Mouse (Mus musculus) kidney, adult 2 months (tissue): Measurements from ENCODE around the gene Trmt1. TPM values are rescaled to one million over a fixed set of nuclear protein-coding genes. Genes with fewer than 3 reads are reported as not detected.

Experiments used
- DNase-seq: peaks from one replicate; pipeline ENCODE4 v3.0.0; 2021
- H3K27ac ChIP-seq: fragments of 200-500 bp; 2 replicates; pipeline ENCODE4 v1.5.1; 2012; ENCODE audit warnings: low read depth, low read length, control low read depth, inconsistent platforms; ENCODE audit not compliant: insufficient read depth
- H3K27me3 ChIP-seq: fragments of 200-500 bp; replicated peaks from 2 replicates; pipeline ENCODE4 v1.6.1; 2012; ENCODE audit warnings: mild to moderate bottlenecking, moderate library complexity, low read length, inconsistent platforms; ENCODE audit not compliant: control insufficient read depth, insufficient read depth
- H3K36me3 ChIP-seq: fragments of 200-500 bp; 2 replicates; pipeline ENCODE4 v1.6.1; 2012; ENCODE audit warnings: mild to moderate bottlenecking, moderate library complexity, low read length, inconsistent platforms; ENCODE audit not compliant: control insufficient read depth, insufficient read depth
- H3K4me1 ChIP-seq: fragments of 200-500 bp; 2 replicates; pipeline ENCODE4 v1.6.1; 2011; ENCODE audit warnings: low read length; ENCODE audit not compliant: control insufficient read depth, insufficient read depth
- H3K4me3 ChIP-seq: fragments of 200-500 bp; 2 replicates; pipeline ENCODE4 v1.5.1; 2011; ENCODE audit warnings: mild to moderate bottlenecking, low read depth, low read length, control low read depth; ENCODE audit not compliant: insufficient read depth
- CTCF ChIP-seq: fragments of 200-500 bp; conservative IDR thresholded peaks from 2 replicates; pipeline ENCODE4 v1.5.1; 2011; ENCODE audit warnings: low read depth, mild to moderate bottlenecking, control low read depth, low read length, moderate library complexity, mixed read lengths; ENCODE audit not compliant: insufficient read depth, insufficient read length
- POLR2A ChIP-seq: fragments of 200-500 bp; IDR thresholded peaks from one replicate; pipeline ENCODE4 v1.6.1; 2011; ENCODE audit warnings: low read depth, low read length, control low read depth
- WGBS: fragments of 180-500 bp; shearing (Covaris S2); methylation state at CpG from one replicate; pipeline ENCODE4 v1.1.7; 2018; 5-methylcytosine and 5-hydroxymethylcytosine counted together
- polyA plus RNA-seq: library from polyadenylated mRNA; depleted of rRNA; stranded (reverse); fragments of >200 nt; gene quantifications from 2 replicates; pipeline ENCODE4 v1.2.3, GENCODE M21; 2012; rRNA removed

Trmt1 gene
- polyA plus RNA-seq, 1 experiment: 73.7 TPM

DNA sequence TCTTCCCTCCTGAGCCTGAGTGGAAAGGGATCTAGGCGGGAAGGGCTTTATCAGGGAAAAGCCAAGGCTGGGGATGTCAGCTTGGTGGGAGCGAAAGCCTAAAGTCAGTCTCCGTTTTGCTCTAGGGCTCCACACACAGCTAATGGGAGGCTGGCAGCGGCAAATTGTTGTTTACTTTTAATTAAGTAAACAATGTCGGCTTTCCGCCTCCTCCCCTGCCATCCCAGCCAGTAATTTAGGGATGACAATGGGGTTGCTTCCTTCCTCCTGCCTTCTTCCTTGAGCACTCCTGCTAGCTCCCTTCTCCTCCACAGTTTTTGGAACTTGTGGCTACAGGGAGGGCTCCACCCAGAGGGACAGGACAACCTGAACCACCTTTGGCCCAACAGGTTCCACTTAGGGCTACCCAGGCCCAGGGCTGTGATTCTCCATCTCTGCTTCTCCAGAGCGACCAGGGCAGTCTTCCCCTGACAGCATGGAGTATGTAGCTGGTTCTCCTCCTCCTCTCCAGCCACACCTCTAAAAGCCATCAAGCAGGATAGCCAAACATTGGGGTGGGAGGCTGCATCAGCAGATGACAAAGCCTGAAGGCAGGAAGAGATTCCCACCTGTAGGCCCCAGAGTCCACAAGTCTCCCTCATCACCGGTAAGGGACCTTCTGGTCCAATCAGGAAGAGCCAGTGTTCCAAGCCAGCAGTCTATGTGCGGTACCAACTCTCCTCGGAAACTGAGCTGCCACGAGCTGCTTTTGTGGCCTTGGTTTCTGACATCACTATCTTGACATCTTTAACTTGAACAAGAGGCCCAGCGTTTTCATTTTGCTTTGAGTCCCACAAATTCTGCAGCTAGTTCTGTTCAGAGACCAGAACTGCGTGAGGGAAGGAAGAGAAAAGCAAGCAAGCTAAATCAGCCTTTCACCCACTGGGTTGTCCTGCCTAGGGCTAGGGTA is 55.1 kb downstream of the Trmt1 start:
- DNase-seq: no peak
- H3K4me1 ChIP-seq: peaks cover 8% of the 10 kb centered on the region; the same call in 1 of the 2 replicates
- TF ChIP-seq POLR2A (no peak), CTCF (no peak)
- no peak overlapping the region for H3K27ac ChIP-seq
- H3K4me3 ChIP-seq: no peak overlapping the region
- no peaks in the 10 kb centered on the region for H3K36me3 ChIP-seq
- 79% methylated on average over 13 of the region's 13 CpGs for WGBS
- H3K27me3 ChIP-seq: no peaks in the 10 kb centered on the region

DNA sequence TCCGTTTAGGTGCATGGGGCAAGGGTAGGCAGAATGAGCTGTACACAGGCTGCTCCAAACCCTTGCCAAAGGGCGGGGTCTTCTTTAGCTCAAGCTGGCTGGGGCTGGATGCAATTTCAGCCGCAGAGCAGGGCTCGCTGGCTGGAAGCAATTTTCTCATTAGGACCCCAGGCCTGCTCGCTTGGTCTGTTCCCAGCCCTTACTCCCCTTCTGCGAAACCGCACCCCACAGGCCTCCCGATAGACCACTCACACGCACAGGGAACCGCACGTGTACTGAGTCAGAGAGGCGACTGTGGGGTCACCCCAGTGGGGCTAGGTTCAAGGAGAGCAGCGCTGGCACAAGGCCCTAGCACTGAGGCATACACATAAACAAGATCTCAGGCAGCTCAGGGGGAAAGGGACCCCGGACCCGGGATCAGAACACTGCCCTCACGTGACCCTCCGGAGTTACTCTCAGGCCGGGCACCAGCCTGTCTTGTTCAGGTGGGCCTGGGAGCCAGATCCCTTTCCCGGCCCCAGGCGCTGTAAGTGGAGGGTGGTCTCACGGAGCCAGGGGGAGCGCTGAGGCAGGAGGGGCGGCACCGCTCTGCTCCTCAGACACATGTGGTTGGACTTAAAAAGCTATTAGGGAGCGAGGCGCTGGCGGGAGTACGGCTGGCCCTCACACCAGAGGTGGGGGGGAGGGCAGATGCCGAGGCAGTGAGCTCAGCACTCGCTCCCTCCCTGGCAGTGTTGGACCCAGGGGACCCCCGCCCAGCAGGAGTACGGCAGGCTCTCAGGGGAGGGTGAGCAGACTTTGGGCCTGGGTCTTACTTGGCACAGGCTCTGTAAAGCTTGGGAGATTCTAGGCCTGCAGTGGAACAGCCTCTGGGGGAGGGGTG is 56.3 kb downstream of the Trmt1 start:
- DNase-seq: no peak
- Histone ChIP-seq H3K4me1 (peaks cover 8% of the 10 kb centered on the region; the same call in 1 of the 2 replicates), H3K27ac (no peak overlapping the region), H3K27me3 (no peaks in the 10 kb centered on the region), H3K36me3 (no peaks in the 10 kb centered on the region), H3K4me3 (no peak overlapping the region)
- TF ChIP-seq POLR2A (no peak), CTCF (no peak)
- WGBS: 60% methylated on average over 32 of the region's 32 CpGs

DNA sequence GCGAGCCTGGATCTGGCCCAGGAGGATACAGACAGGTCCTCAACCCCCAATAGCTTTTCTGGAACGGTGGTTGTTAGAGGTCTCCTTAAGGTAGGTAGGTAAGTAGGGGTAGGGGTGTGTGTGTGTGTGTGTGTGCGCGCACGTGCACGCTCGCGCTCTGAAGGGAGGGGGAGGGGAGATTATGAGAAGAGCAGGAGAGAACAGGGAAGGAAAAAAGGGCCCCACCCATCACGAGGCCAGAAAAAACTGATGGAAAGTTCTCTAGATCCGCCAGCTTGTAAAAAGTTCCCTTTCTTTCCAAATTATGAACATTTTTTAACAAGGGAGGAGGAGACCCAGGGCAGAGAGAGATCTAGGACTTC is 56.9 kb downstream of the Trmt1 start:
- TF ChIP-seq CTCF (no peak), POLR2A (no peak)
- 76% methylated on average over 10 of the region's 10 CpGs for WGBS
- Histone ChIP-seq H3K4me3 (no peak overlapping the region), H3K36me3 (no peaks in the 10 kb centered on the region), H3K27ac (no peak overlapping the region), H3K27me3 (no peaks in the 10 kb centered on the region), H3K4me1 (peaks cover 5% of the 10 kb centered on the region; the same call in 1 of the 2 replicates)
- DNase-seq: no peak

DNA sequence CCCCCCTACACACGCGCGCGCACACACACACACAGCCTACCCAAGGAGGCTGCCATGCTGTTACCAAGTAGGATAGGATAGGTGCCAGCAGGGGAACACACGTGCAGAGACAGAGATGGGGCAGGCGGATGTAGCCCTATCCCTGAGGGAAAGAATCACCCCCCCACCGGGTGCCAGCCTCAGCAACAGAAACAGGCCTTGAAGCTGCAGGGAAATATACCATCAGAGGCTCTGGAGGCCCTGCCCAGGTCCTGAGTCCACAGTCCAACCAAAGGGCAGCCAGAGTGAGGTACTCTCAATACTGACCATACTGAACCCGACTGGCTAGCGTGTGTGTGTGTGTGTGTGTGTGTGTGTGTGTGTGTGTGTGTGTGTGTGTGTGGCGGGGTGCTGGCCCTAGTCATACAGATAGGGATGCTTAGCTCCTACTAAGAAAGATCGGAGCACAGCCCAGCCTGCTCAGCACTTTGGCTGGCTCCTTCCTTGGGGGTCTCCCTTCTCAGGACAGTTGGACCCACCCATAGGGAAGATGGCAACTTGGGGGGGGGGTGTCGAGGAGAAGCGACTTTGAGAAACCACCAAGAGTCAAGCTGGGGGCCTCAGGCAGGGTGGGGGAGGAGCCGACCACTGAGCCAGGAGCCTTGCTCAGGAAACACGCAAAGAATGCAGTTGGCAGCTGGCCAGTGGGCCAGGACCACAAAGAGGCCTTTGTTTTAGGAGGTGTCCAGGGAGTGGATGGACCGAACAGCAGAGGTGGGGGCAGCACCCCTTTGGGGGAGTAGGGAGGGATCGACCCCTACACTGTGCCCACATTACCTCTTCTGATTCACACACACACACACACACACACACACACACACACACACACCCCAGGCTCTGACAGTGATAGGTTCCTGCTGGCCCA is 57.7 kb downstream of the Trmt1 start:
- WGBS: 30% methylated on average over 17 of the region's 17 CpGs
- Histone ChIP-seq H3K4me3 (no peak overlapping the region), H3K27me3 (no peaks in the 10 kb centered on the region), H3K27ac (no peak overlapping the region), H3K36me3 (no peaks in the 10 kb centered on the region), H3K4me1 (peaks cover 5% of the 10 kb centered on the region; the same call in 1 of the 2 replicates)
- TF ChIP-seq POLR2A (no peak), CTCF (no peak)
- DNase-seq: peak; percentile 82

GRCm38 (mm10) chr8:84745032-84745925 is 59.2 kb downstream of the Trmt1 start:
- Histone ChIP-seq H3K27me3 (no peaks in the 10 kb centered on the region), H3K36me3 (no peaks in the 10 kb centered on the region), H3K4me3 (no peak overlapping the region), H3K27ac (no peak overlapping the region), H3K4me1 (peaks cover 5% of the 10 kb centered on the region; the same call in 1 of the 2 replicates)
- DNase-seq: peak; percentile 29
- no peak for TF ChIP-seq CTCF
- no peak for TF ChIP-seq POLR2A
- 35% methylated on average over 17 of the region's 17 CpGs for WGBS

Other genes starting within 250 kb of the Trmt1 start
- 5.7 and 7.3 TPM in 2 replicates for gene Ier2, start 23.5 kb upstream of the Trmt1 start, polyA plus RNA-seq
- gene Nacc1, start 1.6 kb downstream of the Trmt1 start, polyA plus RNA-seq: 85.8 and 93.9 TPM in 2 replicates
- 3.2 and 4.1 TPM in 2 replicates for gene Lyl1, start 15.2 kb downstream of the Trmt1 start, polyA plus RNA-seq
- gene G430095P16Rik, start 36.7 kb downstream of the Trmt1 start, polyA plus RNA-seq: 0.65 and 0.81 TPM in 2 replicates
- gene Nfix, start 114.0 kb downstream of the Trmt1 start, polyA plus RNA-seq: 17.7 and 22.1 TPM in 2 replicates
- gene Dand5, start 136.5 kb downstream of the Trmt1 start, polyA plus RNA-seq: 4.4 and 4.5 TPM in 2 replicates
- 24.2 and 41.0 TPM in 2 replicates for gene Gadd45gip1, start 145.2 kb downstream of the Trmt1 start, polyA plus RNA-seq
- 73.0 TPM in 2 replicates for gene Rad23a, start 154.4 kb downstream of the Trmt1 start, polyA plus RNA-seq
- gene Calr, start 160.6 kb downstream of the Trmt1 start, polyA plus RNA-seq: 316 and 337 TPM in 2 replicates
- 37.5 and 37.6 TPM in 2 replicates for gene Farsa, start 170.7 kb downstream of the Trmt1 start, polyA plus RNA-seq
- 0.87 and 1.7 TPM in 2 replicates for gene Syce2, start 185.8 kb downstream of the Trmt1 start, polyA plus RNA-seq
- gene Gcdh, start 207.6 kb downstream of the Trmt1 start, polyA plus RNA-seq: 700 TPM in 2 replicates
- 3.2 and 6.0 TPM in 2 replicates for gene Klf1, start 215.6 kb downstream of the Trmt1 start, polyA plus RNA-seq
- gene Dnase2a, start 222.3 kb downstream of the Trmt1 start, polyA plus RNA-seq: 19.0 and 20.1 TPM in 2 replicates